Mouse (Mus musculus): ENCODE results near the gene Coq10b. TPM values are rescaled to one million over a fixed set of nuclear protein-coding genes. Genes with fewer than 3 reads are reported as not detected.

The Coq10b gene
- polyA plus RNA-seq, 1 experiment from 2014 or later = 29.2 TPM

DNA sequence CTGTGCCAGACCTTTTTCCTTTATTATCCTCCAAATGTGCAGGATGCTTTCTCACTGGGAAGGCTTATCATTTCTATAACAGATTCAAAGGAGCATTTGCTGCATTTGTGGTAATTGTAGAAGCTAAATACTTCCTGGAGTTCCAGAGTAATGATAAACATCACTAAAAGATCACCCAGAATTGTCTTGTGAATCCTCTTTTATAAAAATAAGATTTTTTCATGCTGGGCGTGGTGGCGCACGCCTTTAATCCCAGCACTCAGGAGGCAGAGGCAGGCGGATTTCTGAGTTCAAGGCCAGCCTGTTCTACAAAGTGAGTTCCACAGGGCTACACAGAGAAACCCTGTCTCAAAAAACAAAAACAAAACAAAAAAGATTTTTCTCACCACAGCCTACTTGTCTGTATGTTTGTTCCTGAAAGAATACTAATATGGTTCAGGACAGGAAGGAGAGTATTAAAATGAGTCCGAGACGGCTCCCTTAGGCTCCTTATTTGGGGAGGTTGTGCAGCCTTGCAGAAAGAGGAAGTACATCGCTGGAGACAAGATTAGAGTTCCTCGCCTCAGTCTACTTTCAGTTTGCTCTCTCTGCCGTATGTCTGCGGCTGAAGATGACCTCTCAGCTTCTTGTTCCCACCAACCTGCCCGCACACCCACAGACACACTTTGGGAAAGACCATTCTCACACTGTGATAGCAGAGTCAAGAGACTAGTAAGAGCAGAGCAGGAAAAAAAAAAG lies 23.9 kb upstream of the Coq10b start:
- Histone ChIP-seq H3K4me2 (peak overlapping the region; percentile 30), H3K27ac (ENCODE audit: low read depth, low read length) (no peak overlapping the region), H3K4me1 (ENCODE audit: control insufficient read depth, insufficient read depth, low read length) (0 out of 2 replicates have a peak, but pooled peaks cover 2% of the 10 kb centered on the region), H3K9ac (ENCODE audit: low read depth, low read length) (peak overlapping the region; percentile 57; the same call in 1 of the 2 replicates), H3K36me3 (ENCODE audit: control insufficient read depth, insufficient read depth, low read length) (no peaks in the 10 kb centered on the region), H3K9me3 (replicated peaks; ENCODE audit: control insufficient read depth, low read length) (no peaks in the 10 kb centered on the region), H3K4me3 (ENCODE audit: low read depth, low read length) (peak overlapping the region; percentile 11; the same call in 1 of the 2 replicates), H3K27me3 (ENCODE audit: control insufficient read depth, insufficient read depth, low read length) (no peaks in the 10 kb centered on the region)
- ATAC-seq (replicated peaks; ENCODE audit: insufficient number of reproducible peaks, low FRiP score, low TSS enrichment) = no peak
- WGBS (ENCODE audit: insufficient replicate concordance) = 65% methylated on average over 11 of the region's 11 CpGs

DNA sequence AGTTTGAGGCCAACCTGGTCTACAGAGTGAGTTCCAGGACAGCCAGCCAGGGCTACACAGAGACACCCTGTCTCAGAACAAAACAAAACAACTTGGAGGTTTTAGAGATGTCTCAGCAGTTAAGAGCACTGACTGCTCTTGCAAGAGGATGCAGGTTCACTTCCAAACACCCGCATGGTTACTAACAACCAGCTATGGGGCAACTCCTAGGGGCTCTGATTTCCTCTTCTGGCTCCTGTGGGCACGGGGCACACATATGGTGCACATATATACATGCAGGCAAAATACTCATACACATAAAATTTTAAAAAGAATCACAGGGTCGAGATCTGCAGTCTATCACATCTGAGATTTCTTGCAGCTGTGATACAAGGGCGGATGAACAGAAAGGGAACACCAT lies 23.1 kb upstream of the Coq10b start:
- no peak overlapping the region for H3K9ac ChIP-seq (ENCODE audit: low read depth, low read length)
- no peak overlapping the region for H3K4me3 ChIP-seq (ENCODE audit: low read depth, low read length)
- 71% methylated on average over 4 of the region's 4 CpGs for WGBS (ENCODE audit: insufficient replicate concordance)
- H3K9me3 ChIP-seq (replicated peaks; ENCODE audit: control insufficient read depth, low read length) = no peaks in the 10 kb centered on the region
- H3K36me3 ChIP-seq (ENCODE audit: control insufficient read depth, insufficient read depth, low read length) = no peaks in the 10 kb centered on the region; the same call in 1 of the 2 replicates
- no peak overlapping the region for H3K27ac ChIP-seq (ENCODE audit: low read depth, low read length)
- H3K4me1 ChIP-seq (ENCODE audit: control insufficient read depth, insufficient read depth, low read length) = 0 out of 2 replicates have a peak, but pooled peaks cover 2% of the 10 kb centered on the region
- no peaks in the 10 kb centered on the region for H3K27me3 ChIP-seq (ENCODE audit: control insufficient read depth, insufficient read depth, low read length)
- peak overlapping the region; percentile 30 for H3K4me2 ChIP-seq
- ATAC-seq (replicated peaks; ENCODE audit: insufficient number of reproducible peaks, low FRiP score, low TSS enrichment) = no peak

GRCm38 (mm10) chr1:55031026-55031779 lies 21.4 kb upstream of the Coq10b start:
- 0 out of 2 replicates have a peak, but pooled peaks cover 2% of the 10 kb centered on the region for H3K4me1 ChIP-seq (ENCODE audit: control insufficient read depth, insufficient read depth, low read length)
- H3K27me3 ChIP-seq (ENCODE audit: control insufficient read depth, insufficient read depth, low read length) = no peaks in the 10 kb centered on the region
- H3K36me3 ChIP-seq (ENCODE audit: control insufficient read depth, insufficient read depth, low read length) = no peaks in the 10 kb centered on the region; the same call in 1 of the 2 replicates
- no peak overlapping the region for H3K4me3 ChIP-seq (ENCODE audit: low read depth, low read length)
- H3K4me2 ChIP-seq = no peak overlapping the region
- H3K9me3 ChIP-seq (replicated peaks; ENCODE audit: control insufficient read depth, low read length) = no peaks in the 10 kb centered on the region
- no peak for ATAC-seq (replicated peaks; ENCODE audit: insufficient number of reproducible peaks, low FRiP score, low TSS enrichment)
- no peak overlapping the region for H3K27ac ChIP-seq (ENCODE audit: low read depth, low read length)
- no peak overlapping the region for H3K9ac ChIP-seq (ENCODE audit: low read depth, low read length)

GRCm38 (mm10) chr1:55039944-55040343 lies 12.6 kb upstream of the Coq10b start:
- Histone ChIP-seq H3K36me3 (ENCODE audit: control insufficient read depth, insufficient read depth, low read length) (no peaks in the 10 kb centered on the region), H3K27ac (ENCODE audit: low read depth, low read length) (no peak overlapping the region), H3K4me3 (ENCODE audit: low read depth, low read length) (no peak overlapping the region), H3K27me3 (ENCODE audit: control insufficient read depth, insufficient read depth, low read length) (no peaks in the 10 kb centered on the region), H3K4me1 (ENCODE audit: control insufficient read depth, insufficient read depth, low read length) (no peaks in the 10 kb centered on the region), H3K9me3 (replicated peaks; ENCODE audit: control insufficient read depth, low read length) (peaks cover 6% of the 10 kb centered on the region), H3K4me2 (no peak overlapping the region), H3K9ac (ENCODE audit: low read depth, low read length) (no peak overlapping the region)
- no peak for ATAC-seq (replicated peaks; ENCODE audit: insufficient number of reproducible peaks, low FRiP score, low TSS enrichment)
- 83% methylated on average over 1 of the region's 1 CpGs for WGBS (ENCODE audit: insufficient replicate concordance)

- H3K4me3 ChIP-seq (ENCODE audit: low read depth, low read length) = no peak overlapping the region
- H3K27me3 ChIP-seq (ENCODE audit: control insufficient read depth, insufficient read depth, low read length) = no peaks in the 10 kb centered on the region
- no peaks in the 10 kb centered on the region for H3K4me1 ChIP-seq (ENCODE audit: control insufficient read depth, insufficient read depth, low read length)
- no peaks in the 10 kb centered on the region for H3K36me3 ChIP-seq (ENCODE audit: control insufficient read depth, insufficient read depth, low read length)
- no peak overlapping the region for H3K9ac ChIP-seq (ENCODE audit: low read depth, low read length)
- no peak overlapping the region for H3K27ac ChIP-seq (ENCODE audit: low read depth, low read length)
- no peak for ATAC-seq (replicated peaks; ENCODE audit: insufficient number of reproducible peaks, low FRiP score, low TSS enrichment)
- 82% methylated on average over 4 of the region's 4 CpGs for WGBS (ENCODE audit: insufficient replicate concordance)
- peaks cover 6% of the 10 kb centered on the region for H3K9me3 ChIP-seq (replicated peaks; ENCODE audit: control insufficient read depth, low read length)
- no peak overlapping the region for H3K4me2 ChIP-seq
Measured at GRCm38 (mm10) chr1:55041691-55042090, 10.9 kb upstream of the Coq10b start.

- 60% methylated on average over 1 of the region's 1 CpGs for WGBS (ENCODE audit: insufficient replicate concordance)
- no peak overlapping the region for H3K4me3 ChIP-seq (ENCODE audit: low read depth, low read length)
Measured at GRCm38 (mm10) chr1:55042246-55042645, 10.3 kb upstream of the Coq10b start.

DNA sequence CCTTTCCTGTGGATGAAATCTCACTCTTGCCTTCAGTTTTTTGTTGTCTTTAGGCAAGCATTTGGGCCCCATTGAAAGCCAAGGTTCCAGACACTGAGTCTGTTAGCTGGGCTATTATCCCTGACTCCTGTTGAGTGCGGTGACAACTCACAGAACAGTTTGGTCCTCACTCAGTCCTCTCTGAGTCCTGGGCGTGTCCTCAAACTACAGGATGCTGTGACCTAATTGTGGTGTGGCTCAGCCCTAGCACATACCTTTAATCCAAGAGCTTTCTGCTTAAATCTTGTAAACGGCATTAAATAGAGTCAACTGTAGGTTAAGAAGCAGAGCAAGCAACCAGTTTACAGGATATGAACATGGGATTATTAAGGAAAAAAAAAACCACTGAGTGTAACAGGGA lies 9.4 kb upstream of the Coq10b start:
- H3K27ac ChIP-seq (ENCODE audit: low read depth, low read length) = no peak overlapping the region
- H3K4me3 ChIP-seq (ENCODE audit: low read depth, low read length) = no peak overlapping the region
- H3K4me1 ChIP-seq (ENCODE audit: control insufficient read depth, insufficient read depth, low read length) = no peaks in the 10 kb centered on the region
- no peak overlapping the region for H3K9ac ChIP-seq (ENCODE audit: low read depth, low read length)
- no peak overlapping the region for H3K4me2 ChIP-seq
- no peaks in the 10 kb centered on the region for H3K27me3 ChIP-seq (ENCODE audit: control insufficient read depth, insufficient read depth, low read length)
- ATAC-seq (replicated peaks; ENCODE audit: insufficient number of reproducible peaks, low FRiP score, low TSS enrichment) = no peak
- WGBS (ENCODE audit: insufficient replicate concordance) = 70% methylated on average over 3 of the region's 3 CpGs
- peaks cover 6% of the 10 kb centered on the region for H3K9me3 ChIP-seq (replicated peaks; ENCODE audit: control insufficient read depth, low read length)
- H3K36me3 ChIP-seq (ENCODE audit: control insufficient read depth, insufficient read depth, low read length) = no peaks in the 10 kb centered on the region

More at GRCm38 (mm10) chr1:55042246-55042645, 10.3 kb upstream of the Coq10b start:
- no peak overlapping the region for H3K4me2 ChIP-seq
- peaks cover 6% of the 10 kb centered on the region for H3K9me3 ChIP-seq (replicated peaks; ENCODE audit: control insufficient read depth, low read length)
- H3K27me3 ChIP-seq (ENCODE audit: control insufficient read depth, insufficient read depth, low read length) = no peaks in the 10 kb centered on the region
- no peaks in the 10 kb centered on the region for H3K4me1 ChIP-seq (ENCODE audit: control insufficient read depth, insufficient read depth, low read length)
- no peaks in the 10 kb centered on the region for H3K36me3 ChIP-seq (ENCODE audit: control insufficient read depth, insufficient read depth, low read length)
- ATAC-seq (replicated peaks; ENCODE audit: insufficient number of reproducible peaks, low FRiP score, low TSS enrichment) = no peak
- no peak overlapping the region for H3K9ac ChIP-seq (ENCODE audit: low read depth, low read length)
- no peak overlapping the region for H3K27ac ChIP-seq (ENCODE audit: low read depth, low read length)

DNA sequence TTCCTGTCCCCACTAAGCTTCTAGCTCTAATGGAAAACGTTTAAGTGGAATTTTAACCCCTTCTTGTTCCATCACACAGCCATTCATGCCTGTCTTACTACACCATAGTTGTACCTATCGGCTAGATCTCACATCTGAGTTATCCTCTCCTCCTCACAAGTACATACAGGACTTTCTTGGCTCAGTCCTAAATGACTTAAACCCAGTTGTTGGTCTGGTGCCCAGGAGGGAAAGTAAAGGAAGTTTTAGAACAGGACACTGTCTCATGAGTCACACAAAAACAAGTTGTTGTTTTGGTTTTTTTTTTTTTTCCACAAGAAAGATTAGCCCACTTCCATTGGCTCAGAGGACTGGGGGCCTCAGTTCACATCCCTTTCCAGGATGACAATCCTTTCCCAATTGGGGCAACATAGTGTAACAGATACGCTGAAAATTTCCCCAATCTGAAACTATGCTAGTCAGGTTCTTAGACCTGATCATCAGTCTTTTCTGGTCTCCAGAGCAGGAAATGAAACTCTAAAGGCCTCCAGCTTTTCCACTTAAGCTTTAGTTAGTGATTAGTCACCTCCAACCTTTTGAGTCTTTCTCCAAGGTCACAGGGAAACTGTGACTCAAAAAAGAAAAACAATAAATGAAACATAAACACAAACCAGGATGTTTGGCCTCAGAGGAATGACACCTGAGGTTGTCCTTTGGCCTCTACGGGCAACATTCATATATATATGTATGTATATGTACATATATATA lies 3.6 kb upstream of the Coq10b start:
- Histone ChIP-seq H3K4me1 (ENCODE audit: control insufficient read depth, insufficient read depth, low read length) (peaks cover 5% of the 10 kb centered on the region), H3K4me3 (ENCODE audit: low read depth, low read length) (no peak overlapping the region), H3K36me3 (ENCODE audit: control insufficient read depth, insufficient read depth, low read length) (no peaks in the 10 kb centered on the region), H3K27me3 (ENCODE audit: control insufficient read depth, insufficient read depth, low read length) (no peaks in the 10 kb centered on the region), H3K9ac (ENCODE audit: low read depth, low read length) (no peak overlapping the region), H3K4me2 (no peak overlapping the region), H3K27ac (ENCODE audit: low read depth, low read length) (no peak overlapping the region), H3K9me3 (replicated peaks; ENCODE audit: control insufficient read depth, low read length) (no peaks in the 10 kb centered on the region)
- 60% methylated on average over 4 of the region's 4 CpGs for WGBS (ENCODE audit: insufficient replicate concordance)
- no peak for ATAC-seq (replicated peaks; ENCODE audit: insufficient number of reproducible peaks, low FRiP score, low TSS enrichment)
